Mouse (Mus musculus) adrenal gland (tissue): ENCODE measurements around the gene Dennd1b.

Experiments used
- intact Hi-C: fragments of 180-260 bp; cut with DNase I; formaldehyde crosslinking; loops from one replicate; pipeline ENCODE4 v1.15.1; 2025

Dennd1b gene

GRCm38 (mm10) chr1:139006000-139006399 lies 42.8 kb downstream of the Dennd1b start:
- intact Hi-C loops = no loop called here

GRCm38 (mm10) chr1:139007475-139007874 lies 44.2 kb downstream of the Dennd1b start:
- intact Hi-C loops = no loop called here

GRCm38 (mm10) chr1:139015118-139015788 lies 52.0 kb downstream of the Dennd1b start:
- intact Hi-C loops = no loop called here

GRCm38 (mm10) chr1:139021298-139021697 lies 58.1 kb downstream of the Dennd1b start:
- intact Hi-C loops = no loop called here

- intact Hi-C loops = no loop called here
Measured at GRCm38 (mm10) chr1:139025882-139026645, 62.8 kb downstream of the Dennd1b start.

GRCm38 (mm10) chr1:139029521-139029920 lies 66.3 kb downstream of the Dennd1b start:
- intact Hi-C loops = no loop called here

- intact Hi-C loops = no loop called here
Measured at GRCm38 (mm10) chr1:139032411-139032810, 69.2 kb downstream of the Dennd1b start.

- intact Hi-C loops = no loop called here
Measured at GRCm38 (mm10) chr1:139035141-139035540, 71.9 kb downstream of the Dennd1b start.

- intact Hi-C loops = no loop called here
Measured at GRCm38 (mm10) chr1:139036302-139036701, 73.1 kb downstream of the Dennd1b start.

GRCm38 (mm10) chr1:139036768-139037507 lies 73.7 kb downstream of the Dennd1b start:
- intact Hi-C loops = no loop called here

GRCm38 (mm10) chr1:139038074-139038473 lies 74.8 kb downstream of the Dennd1b start:
- intact Hi-C loops = no loop called here

- intact Hi-C loops = no loop called here
Measured at GRCm38 (mm10) chr1:139038620-139039019, 75.4 kb downstream of the Dennd1b start.

GRCm38 (mm10) chr1:139039529-139040230 lies 76.4 kb downstream of the Dennd1b start:
- intact Hi-C loops = no loop called here

- intact Hi-C loops = no loop called here
Measured at GRCm38 (mm10) chr1:139049075-139049474, 85.8 kb downstream of the Dennd1b start.

GRCm38 (mm10) chr1:139049881-139050472 lies 86.7 kb downstream of the Dennd1b start:
- intact Hi-C loops = no loop called here

GRCm38 (mm10) chr1:139053003-139053402 lies 89.8 kb downstream of the Dennd1b start:
- intact Hi-C loops = no loop called here

GRCm38 (mm10) chr1:139060301-139060700 lies 97.1 kb downstream of the Dennd1b start:
- intact Hi-C loops = no loop called here

GRCm38 (mm10) chr1:139064711-139065110 lies 101.5 kb downstream of the Dennd1b start:
- intact Hi-C loops = no loop called here

- intact Hi-C loops = no loop called here
Measured at GRCm38 (mm10) chr1:139067210-139067609, 104.0 kb downstream of the Dennd1b start.

- intact Hi-C loops = no loop called here
Measured at GRCm38 (mm10) chr1:139071015-139071414, 107.8 kb downstream of the Dennd1b start.

GRCm38 (mm10) chr1:139075671-139076070 lies 112.4 kb downstream of the Dennd1b start:
- intact Hi-C loops = no loop called here
